Mouse (Mus musculus) liver, adult 2 months (tissue): ENCODE measurements at regions not wholly inside any gene's neighbourhood (a gene's known extent, or its start where the extent isn't known, plus 50 kb on each side); places are given as distances from the start of the nearest gene placed in this dataset.

ENCODE experiments used
- DNase-seq: peaks from one replicate; pipeline ENCODE4 v3.0.0-alpha.2; 2011; ENCODE audit warnings: low read depth, low spot score; ENCODE audit errors: extremely low read depth
- H3K27ac ChIP-seq: fragments of 200-500 bp; replicated peaks from 2 replicates; pipeline ENCODE4 v1.5.1; 2012; ENCODE audit warnings: low read depth, mild to moderate bottlenecking, control low read depth, inconsistent platforms, low read length; ENCODE audit not compliant: insufficient read depth
- H3K27me3 ChIP-seq: fragments of 200-500 bp; 2 replicates; pipeline ENCODE4 v1.6.1; 2012; ENCODE audit warnings: mild to moderate bottlenecking, moderate library complexity, low read length, inconsistent platforms; ENCODE audit not compliant: control insufficient read depth, insufficient read depth
- H3K36me3 ChIP-seq: fragments of 200-500 bp; 2 replicates; pipeline ENCODE4 v1.6.1; 2012; ENCODE audit warnings: low read length, inconsistent platforms; ENCODE audit not compliant: control insufficient read depth, insufficient read depth
- H3K4me1 ChIP-seq: fragments of 200-500 bp; 2 replicates; pipeline ENCODE4 v1.6.1; 2011; ENCODE audit warnings: low read length; ENCODE audit not compliant: control insufficient read depth, insufficient read depth
- H3K4me3 ChIP-seq: fragments of 200-500 bp; 2 replicates; pipeline ENCODE4 v1.5.1; 2011; ENCODE audit warnings: low read depth, mild to moderate bottlenecking, control low read depth, low read length, moderate library complexity; ENCODE audit not compliant: insufficient read depth
- H3K79me2 ChIP-seq: fragments of 200-500 bp; 2 replicates; pipeline ENCODE4 v1.6.1; 2012; ENCODE audit warnings: inconsistent platforms, mild to moderate bottlenecking, low read length, moderate library complexity; ENCODE audit not compliant: control insufficient read depth, insufficient read depth
- H3K9ac ChIP-seq: fragments of 200-500 bp; 2 replicates; pipeline ENCODE4 v1.6.1; 2012; ENCODE audit warnings: low read depth, mild to moderate bottlenecking, control low read depth, inconsistent platforms, low read length
- CTCF ChIP-seq: fragments of 200-500 bp; IDR thresholded peaks from 2 replicates; pipeline ENCODE4 v1.5.1; 2011; ENCODE audit warnings: low read depth, low read length, control low read depth
- POLR2A ChIP-seq: fragments of 200-500 bp; IDR thresholded peaks from 2 replicates; pipeline ENCODE4 v1.6.1; 2011; ENCODE audit warnings: low read length, control low read depth; ENCODE audit not compliant: insufficient read depth; ENCODE audit errors: extremely low read depth
- WGBS: fragments of 180-500 bp; shearing (Covaris S2); methylation state at CpG from one replicate; pipeline ENCODE4 v1.1.7; 2018; 5-methylcytosine and 5-hydroxymethylcytosine counted together

DNA sequence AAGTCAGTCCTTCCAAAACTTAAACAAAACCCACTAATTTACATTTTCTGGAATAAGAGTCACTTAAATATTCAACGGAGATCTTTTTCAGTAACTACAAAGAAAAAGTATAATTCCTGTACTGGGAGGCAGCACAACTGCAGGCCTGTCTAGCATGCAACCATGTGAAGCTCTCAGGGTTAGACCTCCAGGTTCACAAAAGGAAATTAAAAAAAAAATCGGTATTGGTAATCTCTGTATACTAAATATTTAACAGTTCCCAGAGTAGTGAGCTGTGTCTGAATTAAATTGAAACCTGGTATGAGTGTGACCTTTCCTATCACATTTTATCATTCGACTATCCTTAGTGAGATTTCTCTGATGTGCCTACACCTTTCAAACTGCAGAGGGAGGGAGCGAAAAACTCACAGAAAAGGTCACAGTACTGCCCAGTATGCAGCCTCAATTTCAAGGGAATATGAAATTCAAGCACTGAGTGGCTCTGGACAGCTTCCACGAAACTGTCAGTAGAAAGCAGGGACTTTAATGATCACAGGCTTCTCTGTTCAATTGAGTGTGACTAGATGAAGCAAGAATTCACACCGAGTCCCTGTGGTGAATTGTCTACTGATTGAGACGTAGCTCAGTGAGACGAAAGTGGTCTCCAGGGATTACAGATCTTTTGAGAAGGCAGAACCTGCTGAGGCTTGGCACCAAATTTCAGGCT is 197.9 kb upstream of the Spock3 start:
- no peak for DNase-seq
- TF ChIP-seq CTCF (no peak), POLR2A (no peak)
- H3K9ac ChIP-seq: no peak overlapping the region
- no peaks in the 10 kb centered on the region for H3K27me3 ChIP-seq
- H3K79me2 ChIP-seq: no peaks in the 10 kb centered on the region
- WGBS: 65% methylated on average over 8 of the region's 8 CpGs
- no peaks in the 10 kb centered on the region for H3K36me3 ChIP-seq
- H3K4me1 ChIP-seq: no peaks in the 10 kb centered on the region
- H3K27ac ChIP-seq: no peak overlapping the region
- H3K4me3 ChIP-seq: no peak overlapping the region

DNA sequence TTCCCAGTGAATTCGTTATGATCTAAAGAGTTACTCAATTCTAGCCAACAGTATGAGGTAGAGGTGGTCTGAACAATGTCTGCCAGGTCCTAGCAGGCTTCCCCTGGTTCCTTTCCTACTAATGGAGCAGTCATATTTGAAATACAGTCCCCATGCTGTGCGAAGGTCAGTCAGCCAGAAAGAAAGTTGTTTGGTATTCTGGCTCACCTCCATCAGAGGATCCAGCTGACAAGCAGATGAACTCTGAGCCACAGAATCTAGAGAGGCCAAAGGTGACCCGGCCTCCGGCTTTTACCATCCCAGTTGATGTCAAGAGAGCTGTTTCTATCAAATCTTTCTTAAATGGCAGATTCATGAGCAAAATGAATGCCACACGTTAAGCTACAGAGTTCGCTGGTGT is 177.0 kb upstream of the Spock3 start:
- H3K4me1 ChIP-seq: no peaks in the 10 kb centered on the region
- no peak overlapping the region for H3K4me3 ChIP-seq
- H3K27me3 ChIP-seq: no peaks in the 10 kb centered on the region
- H3K36me3 ChIP-seq: no peaks in the 10 kb centered on the region
- WGBS: 63% methylated on average over 6 of the region's 6 CpGs
- no peak overlapping the region for H3K27ac ChIP-seq
- DNase-seq: peak; percentile 77
- no peak for TF ChIP-seq POLR2A
- no peak for TF ChIP-seq CTCF
- H3K79me2 ChIP-seq: no peaks in the 10 kb centered on the region
- H3K9ac ChIP-seq: no peak overlapping the region

DNA sequence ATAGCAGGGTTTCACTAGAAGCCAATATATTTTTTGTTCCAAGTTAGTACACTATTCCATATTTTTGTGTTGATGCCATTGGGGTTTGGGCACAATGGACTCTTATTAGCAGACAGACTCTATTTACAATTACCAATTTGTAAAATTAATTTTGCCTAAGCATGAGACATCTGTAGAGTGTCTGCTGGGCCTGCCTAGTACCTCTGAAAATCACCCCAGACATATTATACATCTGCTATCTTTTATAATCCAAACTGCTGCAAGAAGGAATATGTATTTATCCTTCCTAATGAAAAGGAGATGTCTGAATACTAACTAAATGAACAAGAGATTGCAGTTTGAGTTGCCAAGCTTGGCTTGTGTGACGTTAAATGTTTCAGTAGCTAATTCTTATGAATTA is 146.3 kb upstream of the Spock3 start:
- H3K36me3 ChIP-seq: no peaks in the 10 kb centered on the region
- H3K4me1 ChIP-seq: no peaks in the 10 kb centered on the region
- no peaks in the 10 kb centered on the region for H3K27me3 ChIP-seq
- DNase-seq: no peak
- H3K9ac ChIP-seq: no peak overlapping the region
- no peak overlapping the region for H3K27ac ChIP-seq
- no peaks in the 10 kb centered on the region for H3K79me2 ChIP-seq
- TF ChIP-seq CTCF: no peak
- no peak for TF ChIP-seq POLR2A
- H3K4me3 ChIP-seq: no peak overlapping the region
- WGBS: 89% methylated on average over 1 of the region's 1 CpGs
